Mouse (Mus musculus) small intestine, adult 2 months (tissue): ENCODE measurements around the gene Oxnad1.

Experiments
- CTCF ChIP-seq: fragments of 200-500 bp; IDR thresholded peaks from 2 replicates; pipeline ENCODE4 v1.5.1; 2012; ENCODE audit warnings: low read depth, mild to moderate bottlenecking, control low read depth, inconsistent platforms, low read length, moderate library complexity, mixed read lengths; ENCODE audit not compliant: insufficient replicate concordance, insufficient read length; ENCODE audit errors: extremely low read depth
- POLR2A ChIP-seq: fragments of 200-500 bp; IDR thresholded peaks from 2 replicates; pipeline ENCODE4 v1.6.1; 2012; ENCODE audit warnings: low read depth, mild to moderate bottlenecking, control low read depth, inconsistent platforms, low read length, moderate library complexity

- no peak for TF ChIP-seq CTCF
- no peak for TF ChIP-seq POLR2A
Observed at GRCm38 (mm10) chr14:32145401-32145800, 60.2 kb downstream of the Oxnad1 start.
